Mouse (Mus musculus): ENCODE measurements at regions not wholly inside any gene's neighbourhood (a gene's known extent, or its start where the extent isn't known, plus 50 kb on each side); places are given as distances from the start of the nearest gene placed in this dataset.

- no peak for DNase-seq (ENCODE audit: low read depth, low spot score)
Observed at GRCm38 (mm10) chr9:61226596-61227384, 145.4 kb upstream of the Tle3 start.

- no peak for DNase-seq (ENCODE audit: low read depth, low spot score)
Observed at GRCm38 (mm10) chr9:61227492-61228229, 144.5 kb upstream of the Tle3 start.

- no peak for DNase-seq (ENCODE audit: low read depth, low spot score)
Observed at GRCm38 (mm10) chr9:61228230-61228631, 143.9 kb upstream of the Tle3 start.

- no peak for DNase-seq (ENCODE audit: low read depth, low spot score)
Observed at GRCm38 (mm10) chr9:61230306-61230705, 141.9 kb upstream of the Tle3 start.

GRCm38 (mm10) chr9:61232630-61233029 is 139.5 kb upstream of the Tle3 start:
- DNase-seq (ENCODE audit: low read depth, low spot score): no peak

- no peak for DNase-seq (ENCODE audit: low read depth, low spot score)
Observed at GRCm38 (mm10) chr9:61233251-61233650, 138.9 kb upstream of the Tle3 start.

GRCm38 (mm10) chr9:61235653-61236610 is 136.2 kb upstream of the Tle3 start:
- no peak for DNase-seq (ENCODE audit: low read depth, low spot score)

GRCm38 (mm10) chr9:61238687-61239250 is 133.4 kb upstream of the Tle3 start:
- no peak for DNase-seq (ENCODE audit: low read depth, low spot score)

GRCm38 (mm10) chr9:61239328-61239727 is 132.8 kb upstream of the Tle3 start:
- no peak for DNase-seq (ENCODE audit: low read depth, low spot score)

- DNase-seq (ENCODE audit: low read depth, low spot score): no peak
Observed at GRCm38 (mm10) chr9:61241442-61241841, 130.7 kb upstream of the Tle3 start.

GRCm38 (mm10) chr9:61242167-61242860 is 129.9 kb upstream of the Tle3 start:
- no peak for DNase-seq (ENCODE audit: low read depth, low spot score)

GRCm38 (mm10) chr9:61243289-61243688 is 128.9 kb upstream of the Tle3 start:
- DNase-seq (ENCODE audit: low read depth, low spot score): no peak

GRCm38 (mm10) chr9:61249691-61250425 is 122.3 kb upstream of the Tle3 start:
- DNase-seq (ENCODE audit: low read depth, low spot score): no peak

GRCm38 (mm10) chr9:61251606-61252005 is 120.6 kb upstream of the Tle3 start:
- no peak for DNase-seq (ENCODE audit: low read depth, low spot score)

GRCm38 (mm10) chr9:61253761-61254160 is 118.4 kb upstream of the Tle3 start:
- no peak for DNase-seq (ENCODE audit: low read depth, low spot score)

- DNase-seq (ENCODE audit: low read depth, low spot score): no peak
Observed at GRCm38 (mm10) chr9:61257488-61257887, 114.7 kb upstream of the Tle3 start.

GRCm38 (mm10) chr9:61258100-61258499 is 114.1 kb upstream of the Tle3 start:
- no peak for DNase-seq (ENCODE audit: low read depth, low spot score)

GRCm38 (mm10) chr9:61259421-61260174 is 112.6 kb upstream of the Tle3 start:
- DNase-seq (ENCODE audit: low read depth, low spot score): no peak

- no peak for DNase-seq (ENCODE audit: low read depth, low spot score)
Observed at GRCm38 (mm10) chr9:61261263-61261662, 110.9 kb upstream of the Tle3 start.
